Mouse (Mus musculus) cerebellum, postnatal 25 days (tissue): Measurements from ENCODE around the gene Pxmp4.

Experiments
- DNase-seq, 2 experiments: peaks; one replicate each; pipeline ENCODE4 v3.0.0; 2021; ENCODE audit warnings: mixed read lengths in 2 of 2

Gene Pxmp4

GRCm38 (mm10) chr2:154609050-154609767 lies 5.7 kb upstream of the Pxmp4 start:
- DNase-seq: no peak

GRCm38 (mm10) chr2:154606965-154607364 lies 3.5 kb upstream of the Pxmp4 start:
- no peak for DNase-seq

- no peak for DNase-seq
These were observed 648 bp upstream of the Pxmp4 start for GRCm38 (mm10) chr2:154604156-154604555.

GRCm38 (mm10) chr2:154603007-154603637 lies 386 bp downstream of the Pxmp4 start:
- DNase-seq: no peak

- no peak for DNase-seq
These were observed 2.2 kb downstream of the Pxmp4 start for GRCm38 (mm10) chr2:154601324-154601723.

- no peak for DNase-seq
These were observed 2.9 kb downstream of the Pxmp4 start for GRCm38 (mm10) chr2:154600586-154600985.

GRCm38 (mm10) chr2:154597399-154597798 lies 6.1 kb downstream of the Pxmp4 start:
- DNase-seq: no peak

- DNase-seq: peak; percentile 35 to 59
These were observed 7.7 kb downstream of the Pxmp4 start for GRCm38 (mm10) chr2:154595775-154596174.

GRCm38 (mm10) chr2:154593025-154593424 lies 10.5 kb downstream of the Pxmp4 start:
- peak; percentile 42 to 56 for DNase-seq

GRCm38 (mm10) chr2:154591239-154591638 lies 12.3 kb downstream of the Pxmp4 start:
- DNase-seq: no peak

GRCm38 (mm10) chr2:154589051-154589450 lies 14.5 kb downstream of the Pxmp4 start:
- no peak for DNase-seq

- DNase-seq: peak; percentile 52 to 69
These were observed 17.1 kb downstream of the Pxmp4 start for GRCm38 (mm10) chr2:154586405-154586804.

- DNase-seq: peak; percentile 63 to 64
These were observed 18.4 kb downstream of the Pxmp4 start for GRCm38 (mm10) chr2:154584931-154585601.

- peak; percentile 87 to 88 for DNase-seq
These were observed 19.3 kb downstream of the Pxmp4 start for GRCm38 (mm10) chr2:154583906-154584872.

- no peak for DNase-seq
These were observed 22.1 kb downstream of the Pxmp4 start for GRCm38 (mm10) chr2:154581421-154581820.

GRCm38 (mm10) chr2:154580586-154580985 lies 22.9 kb downstream of the Pxmp4 start:
- no peak for DNase-seq

- DNase-seq: no peak
These were observed 25.8 kb downstream of the Pxmp4 start for GRCm38 (mm10) chr2:154577744-154578067.

- DNase-seq: no peak
These were observed 26.4 kb downstream of the Pxmp4 start for GRCm38 (mm10) chr2:154576876-154577743.

- no peak for DNase-seq
These were observed 29.2 kb downstream of the Pxmp4 start for GRCm38 (mm10) chr2:154574271-154574670.

- DNase-seq: no peak
These were observed 30.5 kb downstream of the Pxmp4 start for GRCm38 (mm10) chr2:154572996-154573395.

- no peak for DNase-seq
These were observed 31.5 kb downstream of the Pxmp4 start for GRCm38 (mm10) chr2:154571976-154572375.

- no peak for DNase-seq
These were observed 32.2 kb downstream of the Pxmp4 start for GRCm38 (mm10) chr2:154571266-154571665.
